ENCODE assay signal across 8 mouse cellular contexts in genomic region chr12:52132256-52132655, GRCm38 (mm10). TPM values are rescaled to one million over a fixed set of nuclear protein-coding genes. Genes with fewer than 3 reads are reported as not detected.
DNase-seq lines count a peak whose midpoint lies in the region; ATAC-seq lines count a peak whose summit lies in the region.

No protein-coding gene starts in this region.

- no peak for ATAC-seq in embryonic facial prominence, embryonic 15.5 days (ENCODE audit: insufficient number of reproducible peaks, low FRiP score, low TSS enrichment, low read depth)
- ATAC-seq in hindbrain, embryonic 15.5 days (ENCODE audit: low FRiP score, low read depth) = no peak
- no peak for ATAC-seq in megakaryocyte, adult 5-6 weeks (ENCODE audit: poor library complexity, severe bottlenecking)
- no peak for ATAC-seq in liver, embryonic 11.5 days (replicated peaks; ENCODE audit: low FRiP score)

- H3K4me2 ChIP-seq in embryonic facial prominence, embryonic 15.5 days (replicated peaks) = peak overlapping the region; percentile 29; the same call in 1 of the 2 replicates
- H3K4me2 ChIP-seq in hindbrain, embryonic 15.5 days = peak overlapping the region; percentile 25
- H3K4me2 ChIP-seq in liver, embryonic 11.5 days = no peak overlapping the region

- no peaks in the 10 kb centered on the region for H3K27me3 ChIP-seq in embryonic facial prominence, embryonic 15.5 days
- H3K27me3 ChIP-seq in hindbrain, embryonic 15.5 days = no peaks in the 10 kb centered on the region
- no peaks in the 10 kb centered on the region for H3K27me3 ChIP-seq in liver, embryonic 11.5 days (replicated peaks; ENCODE audit: control insufficient read depth, insufficient read depth, low read length)

- H3K4me3 ChIP-seq in embryonic facial prominence, embryonic 15.5 days (replicated peaks) = no peak overlapping the region
- no peak overlapping the region for H3K4me3 ChIP-seq in hindbrain, embryonic 15.5 days
- no peak overlapping the region for H3K4me3 ChIP-seq in liver, embryonic 11.5 days (ENCODE audit: low read depth, low read length)

- DNase-seq in right cerebral cortex, postnatal 10 days (ENCODE audit: low spot score in 2 of 2) = peak; percentile 36 to 50
- DNase-seq in right cerebral cortex, postnatal 25 days = no peak
- peak; percentile 40 for DNase-seq in lung, postnatal 10 days
- no peak for DNase-seq in urinary bladder, postnatal 25 days (ENCODE audit: low spot score)
- DNase-seq in liver, embryonic 11.5 days (ENCODE audit: low spot score) = no peak

- 14% methylated on average over 10 of the region's 10 CpGs for WGBS in embryonic facial prominence, embryonic 15.5 days
- WGBS in hindbrain, embryonic 15.5 days = 5% methylated on average over 10 of the region's 10 CpGs
- 37% methylated on average over 10 of the region's 10 CpGs for WGBS in liver, embryonic 11.5 days

- H3K9me3 ChIP-seq in embryonic facial prominence, embryonic 15.5 days (replicated peaks) = no peaks in the 10 kb centered on the region
- no peaks in the 10 kb centered on the region for H3K9me3 ChIP-seq in hindbrain, embryonic 15.5 days
- no peaks in the 10 kb centered on the region for H3K9me3 ChIP-seq in liver, embryonic 11.5 days (ENCODE audit: control insufficient read depth, low read length)

- H3K9ac ChIP-seq in embryonic facial prominence, embryonic 15.5 days = no peak overlapping the region
- H3K9ac ChIP-seq in hindbrain, embryonic 15.5 days = no peak overlapping the region
- H3K9ac ChIP-seq in liver, embryonic 11.5 days (ENCODE audit: low read depth, low read length) = no peak overlapping the region

- no peaks in the 10 kb centered on the region for H3K36me3 ChIP-seq in embryonic facial prominence, embryonic 15.5 days
- no peaks in the 10 kb centered on the region for H3K36me3 ChIP-seq in hindbrain, embryonic 15.5 days
- no peaks in the 10 kb centered on the region for H3K36me3 ChIP-seq in liver, embryonic 11.5 days (ENCODE audit: control insufficient read depth, insufficient read depth, low read length)

- 0 out of 2 replicates have a peak, but pooled peaks cover 3% of the 10 kb centered on the region for H3K4me1 ChIP-seq in embryonic facial prominence, embryonic 15.5 days
- peaks cover 5% of the 10 kb centered on the region for H3K4me1 ChIP-seq in hindbrain, embryonic 15.5 days (replicated peaks)
- no peaks in the 10 kb centered on the region for H3K4me1 ChIP-seq in liver, embryonic 11.5 days (replicated peaks; ENCODE audit: control insufficient read depth, insufficient read depth, low read length)

- no peak overlapping the region for H3K27ac ChIP-seq in embryonic facial prominence, embryonic 15.5 days (replicated peaks)
- no peak overlapping the region for H3K27ac ChIP-seq in hindbrain, embryonic 15.5 days (replicated peaks)
- no peak overlapping the region for H3K27ac ChIP-seq in liver, embryonic 11.5 days (ENCODE audit: low read depth, low read length)

RNA-seq across cellular contexts. Expression of gene Nubpl, which starts 34.7 kb away (rescaled TPM):
- polyA plus RNA-seq in embryonic facial prominence, embryonic 15.5 days (2015; fragmentation: Nextera tagmentation; extraction: Ambion mirVana) = 12.2 and 13.3 TPM in 2 replicates
- 6.7 and 7.8 TPM in 2 replicates for polyA plus RNA-seq in hindbrain, embryonic 15.5 days (2015; fragmentation: Nextera tagmentation; extraction: Ambion mirVana)
- 1.8 and 2.9 TPM in 2 replicates for total RNA-seq in megakaryocyte, adult 5-6 weeks (2015)
- total RNA-seq in megakaryocyte, adult 5-6 weeks (2017) = 1.5 and 3.6 TPM in 2 replicates
- polyA plus RNA-seq in liver, embryonic 11.5 days (2014; fragmentation: Nextera tagmentation; extraction: Ambion mirVana) = 12.4 and 13.3 TPM in 2 replicates

Comparison
In these comparisons a context has a peak if more than half of its experiments do, and no peak if none do; other contexts are left out.
1. DNase-seq: peak in right cerebral cortex, postnatal 10 days (2 of 2) and lung, postnatal 10 days (single experiment); none in right cerebral cortex, postnatal 25 days (single experiment), urinary bladder, postnatal 25 days (single experiment) and liver, embryonic 11.5 days (single experiment).